Mouse (Mus musculus): Measurements from ENCODE around the gene Polr1b. TPM values are rescaled to one million over a fixed set of nuclear protein-coding genes. Genes with fewer than 3 reads are reported as not detected.

Gene Polr1b
- total RNA-seq, 2 experiments from 2014 or later: 21.8 to 24.8 TPM

GRCm38 (mm10) chr2:129112924-129113323 is 12.1 kb downstream of the Polr1b start:
- intact Hi-C loops (cut with DNase I): no loop called here
- DNase-seq (ENCODE audit: extremely low spot score in 1 of 2, low spot score in 2 of 2): no peak

- intact Hi-C loops (cut with DNase I): no loop called here
- no peak for DNase-seq (ENCODE audit: extremely low spot score in 1 of 2, low spot score in 2 of 2)
Measured at GRCm38 (mm10) chr2:129115706-129116367, 15.0 kb downstream of the Polr1b start.

- intact Hi-C loops (cut with DNase I): no loop called here
- DNase-seq (ENCODE audit: extremely low spot score in 1 of 2, low spot score in 2 of 2): no peak
Measured at GRCm38 (mm10) chr2:129116368-129116739, 15.6 kb downstream of the Polr1b start.

- DNase-seq (ENCODE audit: extremely low spot score in 1 of 2, low spot score in 2 of 2): no peak
- intact Hi-C loops (cut with DNase I): no loop called here
Measured at GRCm38 (mm10) chr2:129118061-129118460, 17.3 kb downstream of the Polr1b start.

- intact Hi-C loops (cut with DNase I): no loop called here
- no peak for DNase-seq (ENCODE audit: extremely low spot score in 1 of 2, low spot score in 2 of 2)
Measured at GRCm38 (mm10) chr2:129121986-129122385, 21.2 kb downstream of the Polr1b start.

GRCm38 (mm10) chr2:129129412-129129929 is 28.7 kb downstream of the Polr1b start, which contains the start of gene Chchd5:
Chchd5 (plus strand) TSS chr2:129129700.
- intact Hi-C loops (cut with DNase I): loop anchor here (5.0 kb wide), 1 partner anchor 68 kb away; the partner anchor contains the start of gene Slc20a1
- peak; percentile 94 to 98 for DNase-seq (ENCODE audit: extremely low spot score in 1 of 2, low spot score in 2 of 2)

- intact Hi-C loops (cut with DNase I): loop anchor here (5.0 kb wide), 1 partner anchor 67 kb away; the partner anchor contains the start of gene Slc20a1
- DNase-seq (ENCODE audit: extremely low spot score in 1 of 2, low spot score in 2 of 2): peak; percentile 9 to 42
Measured at GRCm38 (mm10) chr2:129129987-129130545, 29.3 kb downstream of the Polr1b start.

- DNase-seq (ENCODE audit: extremely low spot score in 1 of 2, low spot score in 2 of 2): no peak
- intact Hi-C loops (cut with DNase I): no loop called here
Measured at GRCm38 (mm10) chr2:129130776-129131175, 30.0 kb downstream of the Polr1b start.

GRCm38 (mm10) chr2:129132231-129132630 is 31.4 kb downstream of the Polr1b start:
- intact Hi-C loops (cut with DNase I): no loop called here

GRCm38 (mm10) chr2:129133006-129133805 is 32.4 kb downstream of the Polr1b start:
- no peak for DNase-seq (ENCODE audit: extremely low spot score in 1 of 2, low spot score in 2 of 2)
- intact Hi-C loops (cut with DNase I): no loop called here

More at GRCm38 (mm10) chr2:129132231-129132630, 31.4 kb downstream of the Polr1b start:
- DNase-seq (ENCODE audit: extremely low spot score in 1 of 2, low spot score in 2 of 2): no peak

GRCm38 (mm10) chr2:129139906-129140305 is 39.1 kb downstream of the Polr1b start:
- DNase-seq (ENCODE audit: extremely low spot score in 1 of 2, low spot score in 2 of 2): peak in 1 of 2 experiments; percentile 46
- intact Hi-C loops (cut with DNase I): no loop called here

- intact Hi-C loops (cut with DNase I): no loop called here
- no peak for DNase-seq (ENCODE audit: extremely low spot score in 1 of 2, low spot score in 2 of 2)
Measured at GRCm38 (mm10) chr2:129148836-129149235, 48.0 kb downstream of the Polr1b start.

- intact Hi-C loops (cut with DNase I): no loop called here
- no peak for DNase-seq (ENCODE audit: extremely low spot score in 1 of 2, low spot score in 2 of 2)
Measured at GRCm38 (mm10) chr2:129150386-129150785, 49.6 kb downstream of the Polr1b start.

GRCm38 (mm10) chr2:129151111-129151510 is 50.3 kb downstream of the Polr1b start:
- DNase-seq (ENCODE audit: extremely low spot score in 1 of 2, low spot score in 2 of 2): no peak
- intact Hi-C loops (cut with DNase I): no loop called here

- intact Hi-C loops (cut with DNase I): no loop called here
- no peak for DNase-seq (ENCODE audit: extremely low spot score in 1 of 2, low spot score in 2 of 2)
Measured at GRCm38 (mm10) chr2:129152751-129153150, 52.0 kb downstream of the Polr1b start.

GRCm38 (mm10) chr2:129164815-129165214 is 64.0 kb downstream of the Polr1b start:
- DNase-seq (ENCODE audit: extremely low spot score in 1 of 2, low spot score in 2 of 2): no peak
- intact Hi-C loops (cut with DNase I): no loop called here

GRCm38 (mm10) chr2:129166466-129167463 is 66.0 kb downstream of the Polr1b start:
- intact Hi-C loops (cut with DNase I): no loop called here
- no peak for DNase-seq (ENCODE audit: extremely low spot score in 1 of 2, low spot score in 2 of 2)

GRCm38 (mm10) chr2:129173386-129173785 is 72.6 kb downstream of the Polr1b start:
- intact Hi-C loops (cut with DNase I): no loop called here
- no peak for DNase-seq (ENCODE audit: extremely low spot score in 1 of 2, low spot score in 2 of 2)

Measured in left cerebral cortex, postnatal 10 days (tissue).